Mouse (Mus musculus) layer of hippocampus, adult 6 months (tissue): ENCODE measurements around the gene Hprt. TPM values are rescaled to one million over a fixed set of nuclear protein-coding genes. Genes with fewer than 3 reads are reported as not detected.

Experiments used
- long read RNA-seq, 2 experiments: library from polyadenylated mRNA; unstranded; transcript quantifications; one replicate each; pipeline ENCODE4 v2.0.0; 2019 to 2020
- microRNA-seq: library from miRNA; unstranded; fragments of <30 nt; microRNA quantifications from one replicate; pipeline ENCODE4 v1.2.0, GENCODE M21; 2020
- polyA plus RNA-seq: library from polyadenylated mRNA; unstranded; fragments of <200 nt; fragmentation: Nextera tagmentation; gene quantifications from 2 replicates; pipeline ENCODE4 v1.2.3, GENCODE M21; 2021

Gene Hprt
- 294 and 307 TPM in 2 replicates for polyA plus RNA-seq
- long read RNA-seq, experiment 1, transcript Hprt-201 (9 exons, 1,289 nt) = major isoform, 36 of 49 reads
- long read RNA-seq, experiment 1, partial matches to known transcripts = 12 of 49 reads
- long read RNA-seq, experiment 1, other reads (novel, unspliced or antisense) = 1 of 49 reads
- long read RNA-seq, experiment 2, transcript Hprt-201 (9 exons, 1,289 nt) = major isoform, 25 of 32 reads
- long read RNA-seq, experiment 2, partial matches to known transcripts = 2 of 32 reads
- long read RNA-seq, experiment 2, other reads (novel, unspliced or antisense) = 5 of 32 reads

DNA sequence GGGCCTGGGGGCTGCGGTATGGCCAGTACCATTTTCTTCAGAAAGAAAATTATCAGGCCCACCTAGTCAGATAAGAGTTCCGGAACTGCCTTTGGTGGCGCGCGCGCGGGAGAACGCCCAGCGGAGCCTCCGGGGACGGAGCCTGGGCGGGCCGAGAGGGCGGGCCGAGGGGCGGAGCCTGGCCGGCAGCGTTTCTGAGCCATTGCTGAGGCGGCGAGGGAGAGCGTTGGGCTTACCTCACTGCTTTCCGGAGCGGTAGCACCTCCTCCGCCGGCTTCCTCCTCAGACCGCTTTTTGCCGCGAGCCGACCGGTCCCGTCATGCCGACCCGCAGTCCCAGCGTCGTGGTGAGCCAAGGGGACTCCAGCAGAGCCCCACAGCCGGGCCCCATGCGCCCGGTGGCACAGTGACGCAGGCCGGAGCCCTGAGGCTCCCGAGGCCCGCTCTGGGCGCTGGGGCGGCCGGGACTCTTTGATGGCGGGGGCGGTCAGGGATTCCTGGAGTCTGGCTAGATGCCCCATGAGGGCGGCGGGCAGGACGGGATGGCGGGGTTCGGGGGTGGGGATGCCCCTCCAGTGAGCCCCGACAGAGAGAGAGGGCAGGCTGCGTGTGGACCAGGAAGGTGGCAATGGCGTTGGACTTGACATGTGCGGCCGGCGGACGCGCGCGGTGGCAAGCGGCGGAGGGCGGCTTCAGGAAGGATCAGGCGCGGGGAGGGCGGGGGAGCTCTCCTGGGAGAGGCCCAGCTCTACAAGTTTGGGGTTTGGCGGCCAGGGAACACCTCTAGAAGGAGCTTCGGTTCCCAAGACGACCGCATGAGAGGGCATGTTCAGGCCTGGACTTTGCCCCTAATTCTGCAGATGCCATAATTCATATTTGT lies at the start of gene Hprt:
Hprt (plus strand) TSS at position 233 of the 879 bp plus-strand sequence.

Small RNA genes within 50 kb of the gene (microRNA-seq; reads per million reads assigned to microRNA genes)
- gene Mir322 (123 reads per million, percentile 61 among the genes with 10 or more reads in this experiment), gene Mir351 (186 reads per million, percentile 65 among the genes with 10 or more reads in this experiment), gene Mir450-1 (not detected), gene Mir450-2 (not detected), gene Mir450b (1.7 reads per million), gene Mir503 (12.9 reads per million, percentile 35 among the genes with 10 or more reads in this experiment), gene Mir542 (23.4 reads per million, percentile 42 among the genes with 10 or more reads in this experiment)

Other genes with a start within 250 kb of the Hprt start
- 3.3 and 4.0 TPM in 2 replicates for gene Ccdc160, start 196.9 kb upstream of the Hprt start, polyA plus RNA-seq
- 7.8 and 10.0 TPM in 2 replicates for gene Phf6, start 75.9 kb upstream of the Hprt start, polyA plus RNA-seq